Mouse (Mus musculus): ENCODE measurements around the gene 1700025C18Rik. TPM values are rescaled to one million over a fixed set of nuclear protein-coding genes. Genes with fewer than 3 reads are reported as not detected.

Gene 1700025C18Rik
- not detected for polyA plus RNA-seq (2017; shearing (Covaris generic))

DNA sequence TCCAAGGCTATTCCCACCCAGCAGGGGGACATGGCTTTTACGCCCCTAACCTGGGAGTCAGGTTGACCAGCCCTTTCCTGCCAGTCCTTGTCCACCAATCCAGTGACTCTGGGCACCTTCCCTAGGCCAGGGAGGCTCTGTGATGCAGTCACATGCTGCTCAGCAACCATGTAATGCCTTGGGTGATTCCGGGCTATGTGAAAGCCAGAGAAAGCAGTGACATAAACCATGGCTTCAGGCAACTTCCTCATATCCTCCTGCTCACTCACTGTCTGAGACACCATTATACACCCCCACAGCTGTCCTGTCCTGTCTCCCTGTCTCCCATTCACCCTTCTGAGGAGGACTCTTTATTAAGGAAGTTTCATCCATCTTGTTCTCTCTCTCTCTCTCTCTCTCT is at the start of gene 1700025C18Rik:
1700025C18Rik (minus strand) TSS at position 101 of the 400 bp plus-strand sequence.

DNA sequence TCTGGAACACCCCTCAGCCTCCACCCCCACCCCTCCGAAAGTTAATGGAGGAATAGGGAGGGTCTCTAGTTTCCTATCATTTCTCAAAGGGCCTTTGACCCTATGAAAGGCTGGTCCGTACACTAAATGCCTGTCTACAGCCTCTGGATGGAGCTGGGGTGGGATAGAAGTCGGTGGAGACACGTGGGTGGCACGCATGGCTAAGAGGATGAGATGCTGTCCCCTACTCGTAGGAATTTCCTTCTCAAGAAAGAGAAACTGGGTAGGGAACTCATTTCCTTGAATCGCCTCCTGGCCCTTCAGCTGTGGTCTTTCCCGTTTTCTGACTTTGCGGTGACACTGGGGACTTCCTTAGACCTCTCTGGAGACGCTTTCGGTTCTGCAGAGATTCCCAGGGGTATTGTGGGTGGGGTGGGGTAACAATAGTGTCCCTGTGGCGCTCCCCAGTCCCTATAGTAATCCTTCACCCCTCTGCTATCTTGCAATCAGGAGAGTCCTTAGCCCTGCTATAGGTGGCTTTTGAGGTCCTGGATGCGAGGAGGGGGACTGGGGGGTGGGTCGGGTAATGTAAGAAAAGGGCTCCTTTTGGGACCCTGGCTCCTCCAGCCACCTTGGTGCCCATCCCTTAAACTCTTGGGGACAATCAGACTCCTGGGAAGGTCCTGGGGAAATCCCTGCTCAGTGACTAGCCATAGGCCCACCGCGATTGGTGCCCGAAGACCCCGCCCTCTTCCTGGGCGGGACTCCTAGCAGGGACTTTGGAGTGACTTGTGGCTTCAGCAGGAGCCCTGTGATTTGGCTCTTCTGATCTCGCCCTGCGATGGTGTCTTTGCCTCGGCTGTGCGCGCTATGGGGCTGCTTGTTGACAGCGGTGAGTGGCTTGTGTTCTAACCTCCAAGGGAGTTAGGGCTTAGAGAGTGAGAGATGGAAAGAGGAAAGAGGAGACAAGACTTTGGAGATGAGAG is 35.4 kb downstream of the 1700025C18Rik start, which contains the start of gene Cd40:
Cd40 (plus strand) TSS at position 740 of the 965 bp plus-strand sequence.

DNA sequence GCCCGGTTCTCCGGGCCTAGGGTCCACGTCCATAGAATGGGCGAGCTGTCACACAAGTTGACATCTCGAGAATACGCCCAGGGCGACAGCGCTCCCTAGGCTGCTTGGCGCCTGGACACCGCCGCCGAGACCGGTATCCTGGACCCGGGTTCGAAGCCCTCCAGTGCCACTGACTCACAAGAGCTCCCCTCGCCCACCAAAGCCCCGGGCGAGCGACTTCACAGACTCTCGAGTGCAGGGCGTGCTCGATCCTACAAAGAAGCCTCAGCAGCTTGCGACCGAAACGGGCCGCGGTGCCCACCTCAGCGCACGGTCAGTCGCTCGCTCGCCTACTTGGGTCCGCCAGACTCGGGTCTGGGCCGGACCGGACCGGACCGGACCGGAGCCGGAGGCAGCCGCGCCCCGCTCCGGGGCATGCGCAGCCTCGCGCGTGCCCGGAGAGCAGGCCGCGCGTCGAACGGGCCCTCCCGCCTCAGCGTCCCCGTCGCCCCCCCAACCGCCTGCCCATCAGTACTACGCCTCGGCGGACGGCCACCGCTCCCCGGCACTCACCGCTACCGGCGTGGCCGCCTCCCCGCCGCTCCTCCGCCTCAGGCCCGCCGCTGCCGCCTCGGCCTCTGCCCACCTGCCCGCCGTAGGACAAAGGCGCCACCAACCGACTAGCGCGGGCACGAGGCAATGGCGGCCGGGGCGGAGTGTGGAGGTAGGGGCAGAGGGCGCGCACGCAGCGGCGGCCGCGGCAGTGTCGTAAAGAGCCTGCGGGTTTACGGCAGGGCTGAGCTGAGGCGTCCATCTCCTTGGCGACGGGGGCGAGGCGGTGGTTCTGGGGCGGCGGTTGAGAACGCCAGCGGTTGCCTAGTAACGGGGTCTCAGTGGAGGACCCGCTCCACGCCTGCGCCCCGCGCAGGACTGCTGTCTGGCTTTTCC is 56.2 kb downstream of the 1700025C18Rik start, which contains the start of gene Ncoa5:
Ncoa5 (minus strand) TSS at position 737 of the 927 bp plus-strand sequence.

Other genes with a start within 250 kb of the 1700025C18Rik start
- gene Pltp, start 233.0 kb downstream of the 1700025C18Rik start, polyA plus RNA-seq (2017; shearing (Covaris generic)): 1 to 10 TPM in 1 of 2 experiments, under 1 TPM in 1; 0.52 to 9.3 TPM
- gene Pcif1, start 211.4 kb downstream of the 1700025C18Rik start, polyA plus RNA-seq (2017; shearing (Covaris generic)): 100 to 1,000 TPM; 109 to 125 TPM
- 10 to 100 TPM; 35.0 to 36.2 TPM for gene Zfp335, start 179.0 kb downstream of the 1700025C18Rik start, polyA plus RNA-seq (2017; shearing (Covaris generic))
- 1 to 10 TPM; 3.2 to 8.8 TPM for gene Mmp9, start 150.0 kb downstream of the 1700025C18Rik start, polyA plus RNA-seq (2017; shearing (Covaris generic))
- 1 to 10 TPM in 1 of 2 experiments, under 1 TPM in 1; 0.12 to 1.2 TPM for gene Slc12a5, start 129.9 kb downstream of the 1700025C18Rik start, polyA plus RNA-seq (2017; shearing (Covaris generic))
- gene Ncoa5, start 55.9 kb downstream of the 1700025C18Rik start, polyA plus RNA-seq (2017; shearing (Covaris generic)): 10 to 100 TPM; 49.9 to 58.0 TPM
- gene Cd40, start 35.1 kb downstream of the 1700025C18Rik start, polyA plus RNA-seq (2017; shearing (Covaris generic)): 1 to 10 TPM; 2.4 to 3.3 TPM
- under 1 TPM in 1 of 2 experiments, not detected in 1; 0.89 TPM for gene Cdh22, start 144.1 kb upstream of the 1700025C18Rik start, polyA plus RNA-seq (2017; shearing (Covaris generic))
- 10 to 100 TPM; 57.3 to 60.1 TPM for gene Slc35c2, start 197.1 kb upstream of the 1700025C18Rik start, polyA plus RNA-seq (2017; shearing (Covaris generic))
- gene Elmo2, start 235.7 kb upstream of the 1700025C18Rik start, polyA plus RNA-seq (2017; shearing (Covaris generic)): 10 to 100 TPM; 50.7 to 68.7 TPM

Data from inflammation-experienced regulatory T-cells (primary cell).